Mouse (Mus musculus) stomach, postnatal 0 days (tissue): ENCODE measurements at regions not wholly inside any gene's neighbourhood (a gene's known extent, or its start where the extent isn't known, plus 50 kb on each side); places are given as distances from the start of the nearest gene placed in this dataset.

ENCODE experiments used
- ATAC-seq: fragments of 200-750 bp; cut with Nextera tagmentation; 2 replicates; pipeline ENCODE4 v1.8.0; 2017; ENCODE audit not compliant: low FRiP score, low TSS enrichment
- DNase-seq: peaks from one replicate; pipeline ENCODE4 v3.0.0-alpha.2; 2016; ENCODE audit warnings: low spot score
- H3K27ac ChIP-seq: fragments of 300-500 bp; sonication (generic); replicated peaks from 2 replicates; pipeline ENCODE4 v1.5.1; 2014; ENCODE audit warnings: mild to moderate bottlenecking, control low read depth
- H3K27me3 ChIP-seq: fragments of 300-500 bp; sonication (generic); 2 replicates; pipeline ENCODE4 v1.6.1; 2014; ENCODE audit warnings: low read length; ENCODE audit not compliant: control insufficient read depth, insufficient read depth
- H3K36me3 ChIP-seq: fragments of 300-500 bp; sonication (generic); 2 replicates; pipeline ENCODE4 v1.6.1; 2014; ENCODE audit warnings: low read length, mixed read lengths; ENCODE audit not compliant: control insufficient read depth, insufficient read depth
- H3K4me1 ChIP-seq: fragments of 300-500 bp; sonication (generic); replicated peaks from 2 replicates; pipeline ENCODE4 v1.6.1; 2014; ENCODE audit warnings: antibody characterized with exemption; ENCODE audit not compliant: control insufficient read depth, insufficient read depth
- H3K4me2 ChIP-seq: fragments of 300-500 bp; sonication (generic); replicated peaks from 2 replicates; pipeline ENCODE4 v1.6.1; 2014; ENCODE audit warnings: low read depth, mild to moderate bottlenecking, control low read depth, moderate library complexity
- H3K4me3 ChIP-seq: fragments of 300-500 bp; sonication (generic); 2 replicates; pipeline ENCODE4 v1.5.1; 2014; ENCODE audit warnings: low read depth, low read length, control low read depth
- H3K9ac ChIP-seq: fragments of 300-500 bp; sonication (generic); 2 replicates; pipeline ENCODE4 v1.6.1; 2014; ENCODE audit warnings: mild to moderate bottlenecking, low read length, control low read depth, mixed read lengths
- H3K9me3 ChIP-seq: fragments of 300-500 bp; sonication (generic); 2 replicates; pipeline ENCODE4 v1.6.1; 2016; ENCODE audit warnings: low read length; ENCODE audit not compliant: control insufficient read depth
- CTCF ChIP-seq: IDR thresholded peaks from 2 replicates; pipeline ENCODE4 v1.5.1; 2016; ENCODE audit warnings: antibody characterized with exemption, low read depth, mild to moderate bottlenecking, moderate library complexity
- EP300 ChIP-seq: optimal IDR thresholded peaks from 2 replicates; pipeline ENCODE3; 2016; ENCODE audit warnings: antibody characterized with exemption
- WGBS: fragments of 180-500 bp; shearing (Covaris S2); extraction: QIAGEN DNeasy Blood & Tissue Kit; methylation state at CpG from one replicate; pipeline ENCODE4 v1.1.7; 2014; 5-methylcytosine and 5-hydroxymethylcytosine counted together

GRCm38 (mm10) chr10:44785386-44785785 lies 257.1 kb upstream of the Prdm1 start:
- Histone ChIP-seq H3K9me3 (no peaks in the 10 kb centered on the region), H3K4me3 (no peak overlapping the region), H3K27ac (no peak overlapping the region), H3K4me1 (no peaks in the 10 kb centered on the region), H3K9ac (no peak overlapping the region), H3K36me3 (no peaks in the 10 kb centered on the region), H3K27me3 (no peaks in the 10 kb centered on the region), H3K4me2 (no peak overlapping the region)
- no peak for DNase-seq
- WGBS, result 65% methylated on average over 6 of the region's 6 CpGs
- TF ChIP-seq EP300 (no peak), CTCF (no peak)
- no peak for ATAC-seq

DNA sequence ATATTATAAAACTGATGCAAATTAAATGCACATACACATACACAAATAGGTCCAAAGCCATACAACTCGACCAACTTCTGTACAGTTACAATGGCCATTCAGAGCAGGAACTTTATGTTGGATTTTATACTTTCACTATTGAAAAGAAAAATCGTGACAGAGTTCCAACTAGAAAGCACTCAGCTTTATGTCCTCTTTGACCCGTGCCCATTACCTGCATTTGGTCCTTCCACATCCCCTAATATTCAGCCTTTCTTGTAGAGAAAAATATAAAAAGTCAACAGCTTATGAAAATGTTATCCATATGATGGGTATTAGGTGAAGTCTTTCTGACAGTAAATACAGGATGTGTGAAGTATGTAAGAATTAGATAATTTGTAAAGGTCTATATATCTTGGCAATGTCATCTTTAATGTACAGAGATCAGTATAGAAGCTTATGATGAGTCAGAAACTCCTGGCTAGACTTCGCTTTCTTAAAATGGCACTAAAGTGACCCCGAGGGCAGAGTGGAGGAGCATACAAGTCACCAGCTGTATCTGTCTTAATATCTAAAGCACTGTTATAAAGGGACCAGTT lies 252.2 kb upstream of the Prdm1 start:
- H3K4me3 ChIP-seq, result no peak overlapping the region
- 78% methylated on average over 5 of the region's 5 CpGs for WGBS
- no peaks in the 10 kb centered on the region for H3K27me3 ChIP-seq
- TF ChIP-seq CTCF, result no peak
- TF ChIP-seq EP300, result no peak
- DNase-seq, result no peak
- no peaks in the 10 kb centered on the region for H3K36me3 ChIP-seq
- ATAC-seq, result no peak
- no peak overlapping the region for H3K27ac ChIP-seq
- H3K9me3 ChIP-seq, result no peaks in the 10 kb centered on the region
- H3K9ac ChIP-seq, result no peak overlapping the region
- no peak overlapping the region for H3K4me2 ChIP-seq
- no peaks in the 10 kb centered on the region for H3K4me1 ChIP-seq

DNA sequence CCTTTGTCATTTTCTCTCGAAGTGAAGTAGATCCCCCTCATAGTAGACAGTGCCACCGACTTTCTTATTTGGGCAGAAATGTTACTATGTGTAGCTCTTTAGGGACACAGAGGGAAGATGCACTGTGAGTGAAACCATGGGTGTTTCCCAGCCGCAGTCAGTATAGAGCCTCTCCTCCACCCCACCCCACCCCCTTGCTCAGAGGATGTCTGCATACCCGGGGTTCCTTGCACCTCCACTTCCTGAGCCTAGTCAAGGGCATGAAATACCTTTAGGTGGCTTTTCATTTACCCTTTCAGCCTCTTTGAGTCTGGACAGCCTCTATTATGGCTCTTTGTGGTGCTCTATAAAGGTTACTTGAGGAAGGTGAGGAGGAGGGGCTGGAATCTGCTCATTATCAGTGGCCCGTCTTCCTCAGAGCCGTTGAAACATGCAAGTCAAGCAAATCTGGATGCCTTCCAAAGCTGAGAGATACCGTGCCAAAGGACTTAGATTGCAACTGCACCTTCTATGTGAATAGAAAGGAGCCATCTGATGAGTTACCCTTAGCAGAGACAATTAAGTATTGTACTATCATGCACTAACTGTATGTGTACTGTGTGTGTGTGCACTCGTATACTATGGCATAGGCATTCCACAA lies 251.4 kb upstream of the Prdm1 start:
- H3K4me3 ChIP-seq, result no peak overlapping the region
- no peak for DNase-seq
- H3K27ac ChIP-seq, result no peak overlapping the region
- H3K4me2 ChIP-seq, result no peak overlapping the region
- no peak for ATAC-seq
- no peaks in the 10 kb centered on the region for H3K27me3 ChIP-seq
- H3K4me1 ChIP-seq, result no peaks in the 10 kb centered on the region
- TF ChIP-seq EP300 (no peak), CTCF (no peak)
- no peak overlapping the region for H3K9ac ChIP-seq
- no peaks in the 10 kb centered on the region for H3K9me3 ChIP-seq
- no peaks in the 10 kb centered on the region for H3K36me3 ChIP-seq
- 51% methylated on average over 8 of the region's 8 CpGs for WGBS

DNA sequence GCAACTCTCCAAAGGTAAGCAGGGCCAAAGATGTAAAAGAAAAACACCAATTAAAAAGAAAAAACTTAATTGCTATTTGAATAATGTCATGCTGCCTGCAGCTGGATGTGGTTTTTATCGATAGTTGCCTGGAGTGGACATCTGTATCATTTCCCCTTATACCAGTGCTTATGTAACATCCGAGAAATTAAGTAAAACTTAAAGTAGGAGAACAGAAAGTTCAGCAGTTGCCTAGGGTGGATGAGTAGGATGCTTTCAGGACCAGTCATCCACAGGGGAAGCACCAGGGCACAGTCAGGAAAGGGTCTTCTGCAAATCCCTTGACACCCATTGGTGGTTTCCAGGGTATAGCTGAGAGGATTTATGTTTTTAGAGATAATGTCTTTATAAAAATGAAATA lies 248.9 kb upstream of the Prdm1 start:
- ATAC-seq (no peak), DNase-seq (no peak)
- no peak overlapping the region for H3K27ac ChIP-seq

GRCm38 (mm10) chr10:44776175-44776574 lies 247.9 kb upstream of the Prdm1 start:
- Histone ChIP-seq H3K4me2 (no peak overlapping the region), H3K36me3 (no peaks in the 10 kb centered on the region), H3K4me3 (no peak overlapping the region), H3K4me1 (no peaks in the 10 kb centered on the region), H3K9me3 (no peaks in the 10 kb centered on the region), H3K27me3 (no peaks in the 10 kb centered on the region), H3K9ac (no peak overlapping the region), H3K27ac (no peak overlapping the region)
- ATAC-seq (no peak), DNase-seq (no peak)
- no peak for TF ChIP-seq EP300
- 74% methylated on average over 2 of the region's 2 CpGs for WGBS

More for the DNA sequence above, 248.9 kb upstream of the Prdm1 start:
- Histone ChIP-seq H3K4me2 (no peak overlapping the region), H3K9ac (no peak overlapping the region), H3K9me3 (no peaks in the 10 kb centered on the region), H3K4me1 (no peaks in the 10 kb centered on the region), H3K27me3 (no peaks in the 10 kb centered on the region), H3K4me3 (no peak overlapping the region), H3K36me3 (no peaks in the 10 kb centered on the region)
- 90% methylated on average over 2 of the region's 2 CpGs for WGBS
- no peak for TF ChIP-seq EP300
- no peak for TF ChIP-seq CTCF

DNA sequence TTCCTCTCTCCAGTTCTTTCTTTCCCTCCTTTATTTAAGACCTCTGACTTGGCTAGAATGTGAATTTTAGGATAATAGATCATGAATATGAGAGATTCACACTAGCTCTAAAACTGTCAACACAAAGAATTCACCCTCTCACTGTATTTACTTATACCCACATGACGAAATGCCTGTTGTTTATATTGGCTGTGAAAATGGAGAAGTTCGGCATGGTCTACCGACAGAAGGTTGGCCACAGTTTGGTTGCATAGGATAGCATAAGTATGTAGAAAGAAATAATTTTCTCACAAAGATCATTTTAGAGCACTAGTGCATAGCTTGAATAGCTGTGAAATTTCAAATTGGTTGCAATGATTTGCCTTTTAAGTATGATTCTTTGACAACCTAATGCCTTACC lies 237.2 kb upstream of the Prdm1 start:
- 19% methylated on average over 3 of the region's 3 CpGs for WGBS
- no peak overlapping the region for H3K9ac ChIP-seq
- H3K27ac ChIP-seq, result no peak overlapping the region
- H3K27me3 ChIP-seq, result no peaks in the 10 kb centered on the region
- no peak overlapping the region for H3K4me2 ChIP-seq
- no peaks in the 10 kb centered on the region for H3K36me3 ChIP-seq
- no peaks in the 10 kb centered on the region for H3K4me1 ChIP-seq
- no peaks in the 10 kb centered on the region for H3K9me3 ChIP-seq
- DNase-seq (no peak), ATAC-seq (no peak)
- no peak overlapping the region for H3K4me3 ChIP-seq
- TF ChIP-seq CTCF (no peak), EP300 (no peak)
